Mouse (Mus musculus): ENCODE results near the gene Amy2a5. TPM values are rescaled to one million over a fixed set of nuclear protein-coding genes. Genes with fewer than 3 reads are reported as not detected.
"Not testable (repeated sequence)": the region's sequence is repeated elsewhere in the genome, so short reads cannot be mapped to it uniquely, and the experiment has no call there.

Gene Amy2a5
- polyA plus RNA-seq (2012; rRNA removed) = 0.25 and 1.8 TPM in 2 replicates

- DNase-seq (ENCODE audit: low spot score) = not testable (repeated sequence)
Measured at GRCm38 (mm10) chr3:113258737-113259136, at the start of gene Amy2a5. Amy2a5 (minus strand) TSS chr3:113258837.

- DNase-seq (ENCODE audit: low spot score) = not testable (repeated sequence)
Measured at GRCm38 (mm10) chr3:113291349-113291748, 32.7 kb upstream of the Amy2a5 start, which contains the start of gene Amy2a4. Amy2a4 (minus strand) TSS chr3:113291449.

DNA sequence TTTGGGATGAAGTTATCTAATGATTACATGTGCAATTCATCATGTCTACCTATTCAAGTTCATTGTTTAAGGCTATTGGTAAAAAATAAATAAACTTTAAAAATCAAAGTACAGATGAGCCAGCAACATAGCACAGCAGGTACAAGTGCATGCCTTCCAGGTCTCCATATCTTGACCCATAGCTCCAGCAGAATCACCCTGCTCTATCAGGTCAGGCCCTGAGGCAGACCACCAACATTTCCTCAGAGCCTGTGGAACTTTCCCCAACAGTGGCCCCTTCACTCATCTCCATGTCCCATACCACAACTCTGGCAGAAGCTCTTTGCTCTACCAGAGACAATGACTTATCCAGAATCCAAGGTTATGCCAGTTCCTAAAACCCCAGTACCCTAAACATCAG, 21.6 kb upstream of the Amy2a5 start:
- DNase-seq (ENCODE audit: low spot score) = not testable (repeated sequence)

- DNase-seq (ENCODE audit: low spot score) = not testable (repeated sequence)
Measured at GRCm38 (mm10) chr3:113279586-113279985, 20.9 kb upstream of the Amy2a5 start.

GRCm38 (mm10) chr3:113227115-113227514, 31.5 kb downstream of the Amy2a5 start:
- no peak for DNase-seq (ENCODE audit: low spot score)

Other genes starting within 250 kb of the Amy2a5 start
- 0.04 TPM in 1 of 2 replicates, not detected in the other for gene Amy2a4, start 32.6 kb upstream of the Amy2a5 start, polyA plus RNA-seq (2012; rRNA removed)
- 0.04 TPM in 1 of 2 replicates, not detected in the other for gene Amy2a3, start 65.2 kb upstream of the Amy2a5 start, polyA plus RNA-seq (2012; rRNA removed)
- gene Amy2a2, start 97.8 kb upstream of the Amy2a5 start, polyA plus RNA-seq (2012; rRNA removed) = 0.04 TPM in 1 of 2 replicates, not detected in the other